Mouse (Mus musculus): ENCODE data around the gene Nabp1. TPM values are rescaled to one million over a fixed set of nuclear protein-coding genes. Genes with fewer than 3 reads are reported as not detected.

Nabp1 gene
- polyA plus RNA-seq, 1 experiment from 2014 or later = 13.2 TPM

DNA sequence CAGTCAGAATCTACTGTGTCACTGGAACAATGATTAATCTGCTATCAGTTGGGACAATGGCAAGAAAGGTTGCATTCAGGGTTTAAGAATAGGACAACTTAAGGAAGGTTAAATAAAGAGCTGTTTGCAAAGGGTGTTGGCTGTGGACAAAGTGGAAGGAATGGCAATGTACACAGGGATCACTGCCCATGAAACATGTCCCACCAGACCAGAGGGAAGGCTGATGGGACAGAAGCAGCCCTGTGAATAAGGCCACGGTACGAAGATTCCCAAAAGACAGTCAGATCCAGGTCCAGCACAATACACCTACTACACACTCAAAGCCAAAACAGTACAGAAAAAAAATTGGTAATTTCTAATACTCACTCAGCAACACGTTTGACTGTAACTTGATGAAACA is 30.3 kb upstream of the Nabp1 start:
- H3K4me3 ChIP-seq (replicated peaks) = no peak overlapping the region
- H3K4me2 ChIP-seq (replicated peaks) = no peak overlapping the region
- no peaks in the 10 kb centered on the region for H3K27me3 ChIP-seq (replicated peaks)
- no peaks in the 10 kb centered on the region for H3K9me3 ChIP-seq
- 54% methylated on average over 3 of the region's 3 CpGs for WGBS
- peak overlapping the region; percentile 58; the same call in 1 of the 2 replicates for H3K27ac ChIP-seq
- H3K4me1 ChIP-seq (replicated peaks) = 0 out of 2 replicates have a peak, but pooled peaks cover 7% of the 10 kb centered on the region
- H3K36me3 ChIP-seq = no peaks in the 10 kb centered on the region
- no peak overlapping the region for H3K9ac ChIP-seq
- ATAC-seq = peak; percentile 41; the same call in 1 of the 2 replicates

GRCm38 (mm10) chr1:51507436-51507835 is 29.2 kb upstream of the Nabp1 start:
- Histone ChIP-seq H3K27ac (no peak overlapping the region), H3K4me3 (replicated peaks) (no peak overlapping the region), H3K27me3 (replicated peaks) (no peaks in the 10 kb centered on the region), H3K9me3 (no peaks in the 10 kb centered on the region), H3K4me2 (replicated peaks) (no peak overlapping the region), H3K36me3 (no peaks in the 10 kb centered on the region), H3K9ac (no peak overlapping the region), H3K4me1 (replicated peaks) (0 out of 2 replicates have a peak, but pooled peaks cover 7% of the 10 kb centered on the region)
- 82% methylated on average over 5 of the region's 5 CpGs for WGBS
- ATAC-seq = no peak

GRCm38 (mm10) chr1:51506236-51506635 is 28.0 kb upstream of the Nabp1 start:
- Histone ChIP-seq H3K27me3 (replicated peaks) (no peaks in the 10 kb centered on the region), H3K36me3 (no peaks in the 10 kb centered on the region), H3K4me3 (replicated peaks) (no peak overlapping the region), H3K9me3 (no peaks in the 10 kb centered on the region), H3K4me2 (replicated peaks) (no peak overlapping the region), H3K27ac (no peak overlapping the region), H3K4me1 (replicated peaks) (0 out of 2 replicates have a peak, but pooled peaks cover 7% of the 10 kb centered on the region), H3K9ac (no peak overlapping the region)
- 64% methylated on average over 4 of the region's 4 CpGs for WGBS
- ATAC-seq = no peak

DNA sequence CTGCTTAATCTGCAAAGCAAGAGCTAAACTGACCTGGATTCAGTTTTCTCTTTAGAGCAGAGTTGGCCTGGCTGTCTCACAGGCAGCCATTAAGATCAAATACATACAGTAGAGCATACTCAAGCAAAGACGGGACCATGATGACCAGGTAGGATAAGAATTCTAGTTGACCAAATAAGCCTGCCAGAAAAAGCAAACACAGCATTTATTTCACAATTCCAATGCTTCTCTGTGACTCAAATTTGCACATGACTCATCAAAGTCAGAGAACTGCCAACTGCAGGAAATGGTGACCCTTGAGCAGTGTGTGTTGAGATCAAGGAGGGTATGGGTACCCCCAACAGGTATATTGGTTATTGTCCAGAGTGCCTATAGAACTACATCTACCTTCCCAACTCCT is 27.4 kb upstream of the Nabp1 start:
- H3K9ac ChIP-seq = no peak overlapping the region
- H3K4me3 ChIP-seq (replicated peaks) = no peak overlapping the region
- H3K27me3 ChIP-seq (replicated peaks) = no peaks in the 10 kb centered on the region
- H3K36me3 ChIP-seq = no peaks in the 10 kb centered on the region
- no peak for ATAC-seq
- no peak overlapping the region for H3K4me2 ChIP-seq (replicated peaks)
- 55% methylated on average over 1 of the region's 1 CpGs for WGBS
- H3K27ac ChIP-seq = no peak overlapping the region
- no peaks in the 10 kb centered on the region for H3K9me3 ChIP-seq
- H3K4me1 ChIP-seq (replicated peaks) = 0 out of 2 replicates have a peak, but pooled peaks cover 7% of the 10 kb centered on the region

- H3K4me3 ChIP-seq (replicated peaks) = no peak overlapping the region
- ATAC-seq = no peak
- H3K27me3 ChIP-seq (replicated peaks) = no peaks in the 10 kb centered on the region
- 64% methylated on average over 2 of the region's 2 CpGs for WGBS
- no peaks in the 10 kb centered on the region for H3K9me3 ChIP-seq
- no peak overlapping the region for H3K4me2 ChIP-seq (replicated peaks)
- H3K36me3 ChIP-seq = no peaks in the 10 kb centered on the region
- H3K4me1 ChIP-seq (replicated peaks) = no peaks in the 10 kb centered on the region
- no peak overlapping the region for H3K27ac ChIP-seq
- H3K9ac ChIP-seq = no peak overlapping the region
Measured at GRCm38 (mm10) chr1:51503055-51503454, 24.8 kb upstream of the Nabp1 start.

DNA sequence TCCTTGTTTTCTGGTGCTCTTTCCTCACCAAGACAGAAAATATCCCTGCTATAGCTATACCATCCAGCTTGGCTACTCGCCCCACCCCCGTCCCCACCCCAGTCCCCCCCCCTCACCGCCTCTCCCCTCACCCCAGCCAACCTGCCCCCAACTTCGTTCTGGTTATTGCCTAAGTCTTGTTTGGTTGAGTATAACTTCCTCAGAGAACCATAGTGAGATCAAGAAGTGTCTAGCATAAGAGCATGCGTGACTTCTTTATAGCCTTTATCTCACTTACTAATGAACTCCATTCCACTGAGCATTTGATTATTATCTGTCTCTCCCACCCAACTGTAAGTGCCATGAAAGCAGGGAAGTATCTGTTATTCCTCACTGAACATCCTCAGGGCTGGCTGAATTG is 24.1 kb upstream of the Nabp1 start:
- Histone ChIP-seq H3K9me3 (no peaks in the 10 kb centered on the region), H3K4me3 (replicated peaks) (no peak overlapping the region), H3K4me1 (replicated peaks) (no peaks in the 10 kb centered on the region), H3K36me3 (no peaks in the 10 kb centered on the region), H3K4me2 (replicated peaks) (no peak overlapping the region), H3K9ac (no peak overlapping the region), H3K27me3 (replicated peaks) (no peaks in the 10 kb centered on the region), H3K27ac (no peak overlapping the region)
- ATAC-seq = no peak
- 77% methylated on average over 5 of the region's 5 CpGs for WGBS

- WGBS = 76% methylated on average over 12 of the region's 12 CpGs
- no peaks in the 10 kb centered on the region for H3K27me3 ChIP-seq (replicated peaks)
Measured at GRCm38 (mm10) chr1:51501251-51501650, 23.0 kb upstream of the Nabp1 start.

DNA sequence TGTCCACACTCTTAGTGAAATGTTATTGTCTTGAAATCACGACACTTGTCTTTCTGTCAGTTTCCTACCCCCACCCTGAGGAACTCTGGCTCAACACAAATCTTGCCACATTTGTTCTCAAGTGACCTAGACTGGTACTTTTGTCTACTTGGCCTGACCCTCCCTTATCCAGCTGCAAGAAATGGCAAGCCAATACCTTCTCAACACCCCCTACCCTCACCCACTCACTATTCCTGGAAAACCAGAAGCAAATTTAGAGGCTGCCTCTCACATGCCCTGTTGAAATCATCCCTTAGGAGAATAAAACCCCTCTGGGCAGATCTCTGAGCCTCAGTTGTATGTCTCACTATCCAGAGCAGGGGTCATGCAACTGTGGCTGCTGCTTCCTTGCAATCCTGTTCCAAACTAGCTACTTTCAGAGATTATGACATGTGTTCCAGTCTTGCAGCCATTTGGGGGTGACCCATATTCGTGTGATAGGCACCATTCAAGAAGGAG is 20.4 kb upstream of the Nabp1 start:
- Histone ChIP-seq H3K9me3 (no peaks in the 10 kb centered on the region), H3K4me3 (replicated peaks) (no peak overlapping the region), H3K4me1 (replicated peaks) (no peaks in the 10 kb centered on the region), H3K27me3 (replicated peaks) (no peaks in the 10 kb centered on the region), H3K9ac (no peak overlapping the region), H3K4me2 (replicated peaks) (no peak overlapping the region), H3K27ac (no peak overlapping the region), H3K36me3 (no peaks in the 10 kb centered on the region)
- no peak for ATAC-seq
- 66% methylated on average over 2 of the region's 2 CpGs for WGBS

More at GRCm38 (mm10) chr1:51501251-51501650, 23.0 kb upstream of the Nabp1 start:
- H3K9ac ChIP-seq = no peak overlapping the region
- no peaks in the 10 kb centered on the region for H3K9me3 ChIP-seq
- H3K4me3 ChIP-seq (replicated peaks) = no peak overlapping the region
- no peak overlapping the region for H3K4me2 ChIP-seq (replicated peaks)
- no peak overlapping the region for H3K27ac ChIP-seq
- H3K36me3 ChIP-seq = no peaks in the 10 kb centered on the region
- no peak for ATAC-seq
- no peaks in the 10 kb centered on the region for H3K4me1 ChIP-seq (replicated peaks)

DNA sequence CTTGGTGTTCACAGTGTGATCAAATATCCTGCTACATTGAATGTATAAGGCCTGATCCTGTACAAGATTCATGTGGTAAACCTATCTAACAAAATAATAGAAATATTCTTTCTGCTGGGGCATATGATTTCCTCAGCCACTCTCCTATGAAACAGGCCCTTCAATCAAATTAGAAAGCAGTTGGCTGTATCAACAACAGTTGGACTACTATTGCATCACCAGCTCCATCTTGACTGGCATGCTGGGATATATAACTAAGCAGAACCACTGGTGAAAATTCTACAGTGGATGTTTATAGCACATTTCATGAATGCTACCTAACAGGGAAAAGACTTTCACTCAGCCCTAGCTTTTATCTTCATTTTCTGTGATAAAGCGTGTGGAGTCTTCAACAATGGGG is 17.9 kb upstream of the Nabp1 start:
- WGBS = 97% methylated on average over 1 of the region's 1 CpGs
- Histone ChIP-seq H3K4me2 (replicated peaks) (no peak overlapping the region), H3K4me3 (replicated peaks) (no peak overlapping the region)

DNA sequence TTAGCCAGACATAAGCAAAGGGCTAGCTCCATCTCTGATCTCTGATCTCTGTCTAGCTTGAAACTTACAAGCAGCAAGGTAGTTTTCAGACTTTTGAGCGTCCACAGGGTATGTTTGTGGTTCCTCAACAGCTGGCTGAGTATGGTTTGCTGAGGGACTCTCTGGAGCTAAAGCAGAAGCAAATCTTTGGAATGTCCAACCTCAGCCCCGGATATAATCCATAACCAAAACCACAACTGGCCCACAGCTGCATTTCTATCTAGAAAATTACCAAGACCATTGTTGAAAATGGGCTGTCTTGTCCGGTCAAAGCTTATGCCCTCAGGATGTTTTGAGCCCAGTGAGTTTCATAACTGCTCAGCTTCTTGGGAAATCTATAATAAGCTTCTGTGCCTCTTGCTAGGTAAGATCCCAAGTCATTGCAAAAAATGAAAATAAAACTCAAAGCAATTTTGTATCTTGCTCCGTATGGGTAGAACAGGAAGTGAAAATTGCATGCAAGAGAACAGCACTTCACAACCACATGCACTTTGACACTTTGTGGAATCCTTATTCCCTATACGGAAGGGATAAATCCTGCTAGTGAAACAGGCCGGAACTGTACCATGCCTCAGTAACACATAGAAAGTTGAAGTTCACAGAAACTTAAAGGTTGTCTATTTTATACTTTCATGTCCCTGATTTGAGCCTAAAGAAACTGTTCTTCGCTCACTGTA is 15.5 kb upstream of the Nabp1 start:
- Histone ChIP-seq H3K27me3 (replicated peaks) (no peaks in the 10 kb centered on the region), H3K9ac (no peak overlapping the region)

More for the DNA sequence above, 17.9 kb upstream of the Nabp1 start:
- Histone ChIP-seq H3K36me3 (no peaks in the 10 kb centered on the region), H3K9ac (no peak overlapping the region), H3K27ac (no peak overlapping the region), H3K4me1 (replicated peaks) (no peaks in the 10 kb centered on the region), H3K27me3 (replicated peaks) (no peaks in the 10 kb centered on the region), H3K9me3 (no peaks in the 10 kb centered on the region)
- ATAC-seq = no peak

GRCm38 (mm10) chr1:51486291-51486690 is 8.1 kb upstream of the Nabp1 start:
- Histone ChIP-seq H3K36me3 (no peaks in the 10 kb centered on the region), H3K4me1 (replicated peaks) (no peaks in the 10 kb centered on the region), H3K9me3 (no peaks in the 10 kb centered on the region), H3K4me3 (replicated peaks) (no peak overlapping the region), H3K27ac (no peak overlapping the region), H3K9ac (no peak overlapping the region), H3K4me2 (replicated peaks) (no peak overlapping the region), H3K27me3 (replicated peaks) (no peaks in the 10 kb centered on the region)
- no peak for ATAC-seq
- 68% methylated on average over 1 of the region's 1 CpGs for WGBS

More for the DNA sequence above, 15.5 kb upstream of the Nabp1 start:
- Histone ChIP-seq H3K4me2 (replicated peaks) (no peak overlapping the region), H3K4me3 (replicated peaks) (no peak overlapping the region), H3K4me1 (replicated peaks) (no peaks in the 10 kb centered on the region), H3K27ac (no peak overlapping the region), H3K9me3 (no peaks in the 10 kb centered on the region), H3K36me3 (no peaks in the 10 kb centered on the region)
- no peak for ATAC-seq
- WGBS = 78% methylated on average over 7 of the region's 7 CpGs

- no peaks in the 10 kb centered on the region for H3K27me3 ChIP-seq (replicated peaks)
- no peaks in the 10 kb centered on the region for H3K36me3 ChIP-seq
- H3K27ac ChIP-seq = no peak overlapping the region
- no peak overlapping the region for H3K4me2 ChIP-seq (replicated peaks)
- no peak overlapping the region for H3K4me3 ChIP-seq (replicated peaks)
- H3K9me3 ChIP-seq = no peaks in the 10 kb centered on the region
- no peaks in the 10 kb centered on the region for H3K4me1 ChIP-seq (replicated peaks)
- ATAC-seq = no peak
- H3K9ac ChIP-seq = no peak overlapping the region
Measured at GRCm38 (mm10) chr1:51480386-51480785, 2.2 kb upstream of the Nabp1 start.

DNA sequence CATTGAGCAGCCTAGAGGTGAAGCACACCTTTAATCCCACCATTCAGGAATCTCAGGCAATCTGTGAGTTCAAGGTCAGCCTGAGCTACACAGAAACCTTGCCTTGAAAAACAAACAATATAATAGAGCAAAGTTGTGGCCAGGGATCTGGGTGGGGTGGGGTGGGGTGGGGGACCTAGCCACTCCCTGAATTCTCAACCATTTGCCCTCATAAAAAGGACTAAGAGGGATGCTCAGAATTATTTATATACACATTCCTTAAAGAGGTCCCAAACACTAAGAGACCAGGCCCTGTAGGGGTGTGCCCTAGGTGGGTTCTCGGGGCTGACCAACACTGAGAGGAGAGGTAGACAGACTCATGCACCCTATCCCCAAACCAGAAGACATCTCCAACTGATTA is 1.5 kb upstream of the Nabp1 start:
- no peak overlapping the region for H3K4me2 ChIP-seq (replicated peaks)
- no peak for ATAC-seq
- no peaks in the 10 kb centered on the region for H3K4me1 ChIP-seq (replicated peaks)
- H3K9me3 ChIP-seq = no peaks in the 10 kb centered on the region
- H3K27ac ChIP-seq = no peak overlapping the region
- WGBS = 81% methylated on average over 1 of the region's 1 CpGs
- H3K9ac ChIP-seq = no peak overlapping the region
- no peaks in the 10 kb centered on the region for H3K36me3 ChIP-seq
- no peak overlapping the region for H3K4me3 ChIP-seq (replicated peaks)
- H3K27me3 ChIP-seq (replicated peaks) = no peaks in the 10 kb centered on the region

Data from intestine, embryonic 15.5 days (tissue).